Mouse (Mus musculus): Measurements from ENCODE around the gene Slc35e2. TPM values are rescaled to one million over a fixed set of nuclear protein-coding genes. Genes with fewer than 3 reads are reported as not detected.

Gene Slc35e2
- polyA plus RNA-seq, 1 experiment: 6.3 TPM

- Histone ChIP-seq H3ac (ENCODE audit: control insufficient read depth, insufficient read length, low read depth) (no peak overlapping the region), H3K36me3 (ENCODE audit: control insufficient read depth, insufficient read depth) (peaks cover 24% of the 10 kb centered on the region), H3K4me3 (ENCODE audit: insufficient read depth, poor library complexity, severe bottlenecking) (no peak overlapping the region), H3K79me2 (ENCODE audit: control insufficient read depth, insufficient read depth) (no peaks in the 10 kb centered on the region), H3K79me3 (ENCODE audit: low read depth) (no peaks in the 10 kb centered on the region), H3K27me3 (ENCODE audit: control insufficient read depth, insufficient read depth, insufficient read length) (no peaks in the 10 kb centered on the region)
- no peak for TF ChIP-seq MAX (IDR thresholded peaks at IDR 0.05)
Observed at GRCm38 (mm10) chr4:155593780-155594179, 7.4 kb upstream of the Slc35e2 start.

- Histone ChIP-seq H3K27me3 (ENCODE audit: control insufficient read depth, insufficient read depth, insufficient read length) (no peaks in the 10 kb centered on the region), H3K36me3 (ENCODE audit: control insufficient read depth, insufficient read depth) (peaks cover 5% of the 10 kb centered on the region), H3K79me3 (ENCODE audit: low read depth) (peaks cover 2% of the 10 kb centered on the region), H3K4me3 (ENCODE audit: insufficient read depth, poor library complexity, severe bottlenecking) (no peak overlapping the region), H3ac (ENCODE audit: control insufficient read depth, insufficient read length, low read depth) (no peak overlapping the region), H3K79me2 (ENCODE audit: control insufficient read depth, insufficient read depth) (peaks cover 10% of the 10 kb centered on the region)
- TF ChIP-seq MAX (IDR thresholded peaks at IDR 0.05) (no peak), CTCF (IDR thresholded peaks at IDR 0.05; ENCODE audit: control insufficient read depth, insufficient read depth, insufficient read length) (no peak), MYOG (IDR thresholded peaks at IDR 0.05; ENCODE audit: control insufficient read depth, extremely low read depth, insufficient read length) (no peak), USF1 (IDR thresholded peaks at IDR 0.05; ENCODE audit: low read depth) (no peak), CEBPB (IDR thresholded peaks at IDR 0.05; ENCODE audit: low read depth) (no peak), FOSL1 (IDR thresholded peaks at IDR 0.05; ENCODE audit: insufficient read depth, low read length, poor library complexity, severe bottlenecking) (no peak), MYOD1 (IDR thresholded peaks at IDR 0.05; ENCODE audit: control insufficient read depth, insufficient read length, low read depth) (no peak)
Observed at GRCm38 (mm10) chr4:155595777-155596176, 5.4 kb upstream of the Slc35e2 start.

GRCm38 (mm10) chr4:155596606-155597005 lies 4.6 kb upstream of the Slc35e2 start:
- TF ChIP-seq CTCF (IDR thresholded peaks at IDR 0.05; ENCODE audit: control insufficient read depth, insufficient read depth, insufficient read length): no peak
- no peak for TF ChIP-seq USF1 (IDR thresholded peaks at IDR 0.05; ENCODE audit: low read depth)
- TF ChIP-seq FOSL1 (IDR thresholded peaks at IDR 0.05; ENCODE audit: insufficient read depth, low read length, poor library complexity, severe bottlenecking): no peak
- TF ChIP-seq MYOD1 (IDR thresholded peaks at IDR 0.05; ENCODE audit: control insufficient read depth, insufficient read length, low read depth): no peak
- TF ChIP-seq MAX (IDR thresholded peaks at IDR 0.05): no peak
- TF ChIP-seq MYOG (IDR thresholded peaks at IDR 0.05; ENCODE audit: control insufficient read depth, extremely low read depth, insufficient read length): no peak
- H3K36me3 ChIP-seq (ENCODE audit: control insufficient read depth, insufficient read depth): no peaks in the 10 kb centered on the region
- peaks cover 2% of the 10 kb centered on the region for H3K79me3 ChIP-seq (ENCODE audit: low read depth)

GRCm38 (mm10) chr4:155598536-155598935 lies 2.7 kb upstream of the Slc35e2 start:
- TF ChIP-seq USF1 (IDR thresholded peaks at IDR 0.05; ENCODE audit: low read depth) (no peak), FOSL1 (IDR thresholded peaks at IDR 0.05; ENCODE audit: insufficient read depth, low read length, poor library complexity, severe bottlenecking) (no peak), CEBPB (IDR thresholded peaks at IDR 0.05; ENCODE audit: low read depth) (no peak), MAX (IDR thresholded peaks at IDR 0.05) (no peak), CTCF (IDR thresholded peaks at IDR 0.05; ENCODE audit: control insufficient read depth, insufficient read depth, insufficient read length) (no peak), MYOG (IDR thresholded peaks at IDR 0.05; ENCODE audit: control insufficient read depth, extremely low read depth, insufficient read length) (no peak), MYOD1 (IDR thresholded peaks at IDR 0.05; ENCODE audit: control insufficient read depth, insufficient read length, low read depth) (no peak)

More at GRCm38 (mm10) chr4:155596606-155597005, 4.6 kb upstream of the Slc35e2 start:
- Histone ChIP-seq H3K27me3 (ENCODE audit: control insufficient read depth, insufficient read depth, insufficient read length) (no peaks in the 10 kb centered on the region), H3ac (ENCODE audit: control insufficient read depth, insufficient read length, low read depth) (no peak overlapping the region), H3K4me3 (ENCODE audit: insufficient read depth, poor library complexity, severe bottlenecking) (no peak overlapping the region), H3K79me2 (ENCODE audit: control insufficient read depth, insufficient read depth) (peaks cover 11% of the 10 kb centered on the region)

GRCm38 (mm10) chr4:155599901-155600825 lies 1.1 kb upstream of the Slc35e2 start:
- Histone ChIP-seq H3K36me3 (ENCODE audit: control insufficient read depth, insufficient read depth) (peaks cover 13% of the 10 kb centered on the region), H3K27me3 (ENCODE audit: control insufficient read depth, insufficient read depth, insufficient read length) (no peaks in the 10 kb centered on the region), H3ac (ENCODE audit: control insufficient read depth, insufficient read length, low read depth) (peak overlapping the region; percentile 22), H3K79me2 (ENCODE audit: control insufficient read depth, insufficient read depth) (peaks cover 47% of the 10 kb centered on the region), H3K79me3 (ENCODE audit: low read depth) (peaks cover 31% of the 10 kb centered on the region), H3K4me3 (ENCODE audit: insufficient read depth, poor library complexity, severe bottlenecking) (peak overlapping the region; percentile 71)
- TF ChIP-seq CEBPB (IDR thresholded peaks at IDR 0.05; ENCODE audit: low read depth): peak; percentile 47
- TF ChIP-seq FOSL1 (IDR thresholded peaks at IDR 0.05; ENCODE audit: insufficient read depth, low read length, poor library complexity, severe bottlenecking): no peak

More at GRCm38 (mm10) chr4:155598536-155598935, 2.7 kb upstream of the Slc35e2 start:
- Histone ChIP-seq H3K36me3 (ENCODE audit: control insufficient read depth, insufficient read depth) (peaks cover 8% of the 10 kb centered on the region), H3K79me3 (ENCODE audit: low read depth) (peaks cover 17% of the 10 kb centered on the region), H3K79me2 (ENCODE audit: control insufficient read depth, insufficient read depth) (peaks cover 30% of the 10 kb centered on the region), H3K27me3 (ENCODE audit: control insufficient read depth, insufficient read depth, insufficient read length) (no peaks in the 10 kb centered on the region), H3ac (ENCODE audit: control insufficient read depth, insufficient read length, low read depth) (no peak overlapping the region), H3K4me3 (ENCODE audit: insufficient read depth, poor library complexity, severe bottlenecking) (no peak overlapping the region)

- TF ChIP-seq MAX (IDR thresholded peaks at IDR 0.05) (no peak), MYOD1 (IDR thresholded peaks at IDR 0.05; ENCODE audit: control insufficient read depth, insufficient read length, low read depth) (peak; percentile 31)
- Histone ChIP-seq H3K4me3 (ENCODE audit: insufficient read depth, poor library complexity, severe bottlenecking) (peak overlapping the region; percentile 71), H3K27me3 (ENCODE audit: control insufficient read depth, insufficient read depth, insufficient read length) (no peaks in the 10 kb centered on the region), H3K36me3 (ENCODE audit: control insufficient read depth, insufficient read depth) (peaks cover 23% of the 10 kb centered on the region), H3K79me3 (ENCODE audit: low read depth) (peaks cover 31% of the 10 kb centered on the region), H3ac (ENCODE audit: control insufficient read depth, insufficient read length, low read depth) (peak overlapping the region; percentile 84), H3K79me2 (ENCODE audit: control insufficient read depth, insufficient read depth) (peaks cover 62% of the 10 kb centered on the region)
Observed at GRCm38 (mm10) chr4:155601997-155602456, 811 bp downstream of the Slc35e2 start.

Measured in C2C12 (cell line).